Comparison of ENCODE assay signal across 8 mouse cellular contexts in genomic region chr13:23698300-23698693, GRCm38 (mm10). TPM values are rescaled to one million over a fixed set of nuclear protein-coding genes. Genes with fewer than 3 reads are reported as not detected.
DNase-seq lines count a peak whose midpoint lies in the region; ATAC-seq lines count a peak whose summit lies in the region.

Gene Hist1h4c, minus strand, starts transcription at chr13:23698454.

- H3K4me1 ChIP-seq in hindbrain, embryonic 12.5 days, result peaks cover 4% of the 10 kb centered on the region; the same call in 1 of the 2 replicates

- peak; percentile 97 for DNase-seq in NIH3T3 (ENCODE audit: low read depth)
- peak; percentile 99 for DNase-seq in cerebellum, postnatal 10 days
- peak; percentile 95 to 98 for DNase-seq in frontal cortex, postnatal 10 days (ENCODE audit: low spot score in 2 of 2)
- DNase-seq in layer of hippocampus, postnatal 14 days (ENCODE audit: low spot score in 2 of 2), result peak; percentile 99 to 100
- DNase-seq in lung, postnatal 14 days, result peak; percentile 100
- DNase-seq in retina, adult 2 months (ENCODE audit: low read depth, low spot score), result peak; percentile 100
- peak; percentile 98 to 99 for DNase-seq in thymus, postnatal 36 days

- peak within 1 kb of the TSS; percentile 86 for H3K27ac ChIP-seq in hindbrain, embryonic 12.5 days

- H3K9ac ChIP-seq in hindbrain, embryonic 12.5 days, result peak within 1 kb of the TSS; percentile 52

- H3K4me2 ChIP-seq in hindbrain, embryonic 12.5 days (replicated peaks), result peak within 1 kb of the TSS; percentile 67

- H3K4me3 ChIP-seq in hindbrain, embryonic 12.5 days, result peak within 1 kb of the TSS; percentile 39

- no peaks in the 10 kb centered on the region for H3K36me3 ChIP-seq in hindbrain, embryonic 12.5 days

- no peaks in the 10 kb centered on the region for H3K27me3 ChIP-seq in hindbrain, embryonic 12.5 days

- peak; percentile 97 for ATAC-seq in hindbrain, embryonic 12.5 days (ENCODE audit: low FRiP score)

- H3K9me3 ChIP-seq in hindbrain, embryonic 12.5 days (replicated peaks), result no peaks in the 10 kb centered on the region

- WGBS in hindbrain, embryonic 12.5 days, result under 1% methylated on average over 21 of the region's 22 CpGs

RNA-seq across cellular contexts. Expression of gene Hist1h4c, which starts in this region (rescaled TPM):
- polyA plus RNA-seq in hindbrain, embryonic 12.5 days (2016; fragmentation: Nextera tagmentation; extraction: Ambion mirVana), result 3.6 and 4.2 TPM in 2 replicates
- total RNA-seq in layer of hippocampus, postnatal 14 days (2021), result 100 to 1,000 TPM in 1 of 2 experiments, 10 to 100 TPM in 1; 94.6 to 106 TPM

Comparison
In these comparisons a context has a peak if more than half of its experiments do, and no peak if none do; other contexts are left out.
1. Peak in every context shown above with its lines: DNase-seq, ATAC-seq, H3K4me3 ChIP-seq and H3K27ac ChIP-seq.